Mouse (Mus musculus) heart, adult 2 months (tissue): Measurements from ENCODE around the gene Atg101. TPM values are rescaled to one million over a fixed set of nuclear protein-coding genes. Genes with fewer than 3 reads are reported as not detected.

Experiments used
- DNase-seq, 2 experiments: peaks; one replicate each; pipeline ENCODE4 v3.0.0; 2021
- H3K27ac ChIP-seq: fragments of 200-600 bp; 2 replicates; pipeline ENCODE4 v1.8.1; 2022
- H3K27me3 ChIP-seq: fragments of 200-500 bp; 2 replicates; pipeline ENCODE4 v1.6.1; 2012; ENCODE audit warnings: mild to moderate bottlenecking, low read length, inconsistent platforms, mixed read lengths; ENCODE audit not compliant: control insufficient read depth, insufficient read depth
- H3K36me3 ChIP-seq: fragments of 200-500 bp; 2 replicates; pipeline ENCODE4 v1.6.1; 2012; ENCODE audit warnings: low read length, inconsistent platforms; ENCODE audit not compliant: control insufficient read depth, insufficient read depth
- H3K4me1 ChIP-seq: fragments of 200-500 bp; 2 replicates; pipeline ENCODE4 v1.6.1; 2011; ENCODE audit warnings: low read length; ENCODE audit not compliant: control insufficient read depth, insufficient read depth
- H3K4me3 ChIP-seq: fragments of 200-600 bp; 2 replicates; pipeline ENCODE4 v1.8.1; 2022
- H3K79me2 ChIP-seq: fragments of 200-500 bp; replicated peaks from 2 replicates; pipeline ENCODE4 v1.6.1; 2012; ENCODE audit warnings: mild to moderate bottlenecking, inconsistent platforms, low read length, moderate library complexity, mixed read lengths; ENCODE audit not compliant: control insufficient read depth, insufficient read depth
- H3K9ac ChIP-seq: fragments of 200-500 bp; 2 replicates; pipeline ENCODE4 v1.6.1; 2012; ENCODE audit warnings: low read depth, mild to moderate bottlenecking, control low read depth, inconsistent platforms, low read length, mixed read lengths
- CTCF ChIP-seq: fragments of 200-600 bp; IDR thresholded peaks from 2 replicates; pipeline ENCODE4 v1.8.1; 2022; ENCODE audit warnings: antibody characterized with exemption, mild to moderate bottlenecking, moderate library complexity
- EP300 ChIP-seq: fragments of 200-500 bp; IDR thresholded peaks from 2 replicates; pipeline ENCODE4 v1.6.1; 2011; ENCODE audit warnings: low read depth, low read length, control low read depth; ENCODE audit not compliant: insufficient read depth
- POLR2A ChIP-seq: fragments of 200-500 bp; IDR thresholded peaks from 2 replicates; pipeline ENCODE4 v1.6.1; 2011; ENCODE audit warnings: mild to moderate bottlenecking, low read depth, low read length, control low read depth; ENCODE audit not compliant: insufficient read depth
- WGBS: fragments of 180-500 bp; shearing (Covaris S2); methylation state at CpG from one replicate; pipeline ENCODE4 v1.1.7; 2018; 5-methylcytosine and 5-hydroxymethylcytosine counted together
- intact Hi-C: fragments of 180-260 bp; cut with DNase I; formaldehyde crosslinking; loops from one replicate; pipeline ENCODE4 v1.15.1; 2025
- polyA plus RNA-seq: library from polyadenylated mRNA; depleted of rRNA; stranded (reverse); fragments of >200 nt; gene quantifications from 2 replicates; pipeline ENCODE4 v1.2.3, GENCODE M21; 2012
- total RNA-seq, 2 experiments: library from RNA; stranded (reverse); gene quantifications; 2 replicates each; pipeline ENCODE4 v1.2.3; 2021

Gene Atg101
- total and polyA plus RNA-seq, 3 experiments = 21.2 to 26.4 (median 22.4) TPM

- H3K27me3 ChIP-seq = no peaks in the 10 kb centered on the region
- H3K27ac ChIP-seq = no peak overlapping the region
- intact Hi-C loops = no loop called here
- H3K4me3 ChIP-seq = no peak overlapping the region
- TF ChIP-seq POLR2A (no peak), CTCF (peak; percentile 64), EP300 (no peak)
- 49% methylated on average over 9 of the region's 9 CpGs for WGBS
- peaks cover 4% of the 10 kb centered on the region for H3K4me1 ChIP-seq
- peaks cover 6% of the 10 kb centered on the region; the same call in 1 of the 2 replicates for H3K79me2 ChIP-seq
- peaks cover 2% of the 10 kb centered on the region; the same call in 1 of the 2 replicates for H3K36me3 ChIP-seq
- no peak overlapping the region for H3K9ac ChIP-seq
- DNase-seq = no peak
Measured at GRCm38 (mm10) chr15:101286129-101286770, 2.2 kb downstream of the Atg101 start.

GRCm38 (mm10) chr15:101287361-101287760, 3.3 kb downstream of the Atg101 start:
- TF ChIP-seq EP300 (no peak), CTCF (no peak), POLR2A (no peak)
- Histone ChIP-seq H3K4me1 (peaks cover 4% of the 10 kb centered on the region), H3K79me2 (peaks cover 6% of the 10 kb centered on the region; the same call in 1 of the 2 replicates), H3K4me3 (no peak overlapping the region), H3K9ac (no peak overlapping the region), H3K27me3 (no peaks in the 10 kb centered on the region), H3K36me3 (peaks cover 2% of the 10 kb centered on the region; the same call in 1 of the 2 replicates), H3K27ac (no peak overlapping the region)
- no peak for DNase-seq
- WGBS = 59% methylated on average over 6 of the region's 6 CpGs
- intact Hi-C loops = no loop called here

- 95% methylated on average over 15 of the region's 15 CpGs for WGBS
- H3K4me3 ChIP-seq = no peak overlapping the region
- no peaks in the 10 kb centered on the region for H3K36me3 ChIP-seq
Measured at GRCm38 (mm10) chr15:101290354-101290753, 6.3 kb downstream of the Atg101 start.

GRCm38 (mm10) chr15:101292012-101292411, 7.9 kb downstream of the Atg101 start:
- no peak for DNase-seq
- no peaks in the 10 kb centered on the region for H3K4me1 ChIP-seq
- no peak for TF ChIP-seq CTCF
- TF ChIP-seq EP300 = no peak
- TF ChIP-seq POLR2A = no peak
- WGBS = 53% methylated on average over 3 of the region's 3 CpGs
- H3K79me2 ChIP-seq = peaks cover under 1% of the 10 kb centered on the region; the same call in 1 of the 2 replicates
- H3K36me3 ChIP-seq = no peaks in the 10 kb centered on the region
- no peak overlapping the region for H3K9ac ChIP-seq
- no peak overlapping the region for H3K4me3 ChIP-seq
- H3K27ac ChIP-seq = no peak overlapping the region
- intact Hi-C loops = no loop called here
- H3K27me3 ChIP-seq = no peaks in the 10 kb centered on the region

More at GRCm38 (mm10) chr15:101290354-101290753, 6.3 kb downstream of the Atg101 start:
- intact Hi-C loops = no loop called here
- H3K27me3 ChIP-seq = no peaks in the 10 kb centered on the region
- no peaks in the 10 kb centered on the region for H3K4me1 ChIP-seq
- no peak for DNase-seq
- no peak overlapping the region for H3K27ac ChIP-seq
- H3K79me2 ChIP-seq = peaks cover 3% of the 10 kb centered on the region; the same call in 1 of the 2 replicates
- H3K9ac ChIP-seq = no peak overlapping the region
- no peak for TF ChIP-seq EP300
- TF ChIP-seq CTCF = no peak
- TF ChIP-seq POLR2A = no peak

GRCm38 (mm10) chr15:101293025-101293621, 9.1 kb downstream of the Atg101 start, which contains the start of gene 6030408B16Rik:
Gene 6030408B16Rik, plus strand, starts transcription at chr15:101293212.
- peak in 1 of 2 experiments; percentile 33 for DNase-seq
- intact Hi-C loops = no loop called here
- TF ChIP-seq EP300 (no peak), POLR2A (peak; percentile 22; the same call in 1 of the 2 replicates), CTCF (no peak)
- Histone ChIP-seq H3K27ac (no peak within 1 kb of the TSS), H3K79me2 (no peaks in the 10 kb centered on the region), H3K27me3 (no peaks in the 10 kb centered on the region), H3K4me3 (no peak within 1 kb of the TSS), H3K36me3 (no peaks in the 10 kb centered on the region), H3K4me1 (peaks cover 2% of the 10 kb centered on the region; the same call in 1 of the 2 replicates), H3K9ac (peak within 1 kb of the TSS; percentile 6; the same call in 1 of the 2 replicates)
- WGBS = 57% methylated on average over 18 of the region's 18 CpGs
